Mouse (Mus musculus) kidney, postnatal 4 days (tissue): ENCODE measurements around the gene Fbxl13.

Experiments
- DNase-seq, 2 experiments: peaks; one replicate each; pipeline ENCODE4 v3.0.0; 2021; ENCODE audit warnings: mixed read lengths in 2 of 2

The Fbxl13 gene

DNA sequence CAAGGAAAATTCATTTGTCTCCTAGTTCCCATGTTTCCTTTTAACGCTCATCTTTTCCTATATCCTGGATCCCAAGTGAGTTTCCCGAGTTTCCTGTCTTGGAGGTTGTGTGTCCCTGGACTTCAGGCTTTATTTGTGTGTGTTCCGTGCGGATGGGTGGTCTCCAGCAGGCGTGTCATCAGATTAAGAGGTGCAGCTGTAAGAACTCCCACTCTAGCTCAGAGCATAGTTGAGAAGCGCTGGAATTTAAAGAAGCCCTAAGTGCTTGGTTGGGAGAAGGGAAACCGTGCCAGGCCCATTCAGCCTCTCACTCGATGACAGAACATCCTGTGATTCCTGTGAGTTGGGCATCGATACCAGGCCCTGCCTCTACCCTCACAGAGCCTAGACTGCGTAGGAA lies 132.1 kb downstream of the Fbxl13 start:
- DNase-seq = peak; percentile 20 to 39

DNA sequence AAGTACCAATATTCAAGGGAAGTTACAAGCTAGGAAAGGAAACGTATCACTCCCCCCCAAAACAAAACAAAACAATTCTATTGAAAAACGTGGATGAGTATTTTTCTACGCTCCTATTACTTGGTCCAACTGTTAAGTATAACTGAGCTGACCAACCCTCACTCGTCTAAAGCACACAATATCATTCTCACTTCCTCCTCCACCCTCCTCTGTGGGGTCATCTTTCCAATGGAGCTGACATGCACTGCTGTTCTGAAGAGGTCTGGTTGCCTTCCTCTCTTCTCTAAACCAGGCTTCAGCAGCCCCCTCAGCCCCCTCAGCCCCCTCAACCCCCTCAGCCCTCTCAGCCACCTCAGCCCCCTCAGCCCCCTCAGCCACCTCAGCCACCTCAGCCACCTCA lies 135.6 kb downstream of the Fbxl13 start:
- no peak for DNase-seq

DNA sequence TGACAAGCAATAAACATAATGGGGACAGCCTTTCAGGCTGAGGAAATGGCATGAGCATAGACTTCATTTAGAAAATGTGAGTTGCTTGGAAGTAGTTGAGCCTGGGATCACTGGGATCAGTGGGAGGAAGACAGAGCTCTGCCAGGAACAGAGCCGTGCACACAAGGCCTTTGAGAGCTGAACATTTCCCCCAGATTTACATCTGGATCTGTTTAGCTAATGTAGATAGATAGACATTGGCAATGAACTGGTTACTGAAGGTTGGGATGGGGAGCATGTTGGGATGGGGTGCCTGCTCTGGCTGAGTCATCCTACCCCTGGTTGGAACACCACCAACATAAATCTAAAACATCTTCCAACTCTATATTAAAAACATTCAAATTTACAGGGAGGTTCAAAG lies 138.5 kb downstream of the Fbxl13 start:
- no peak for DNase-seq

DNA sequence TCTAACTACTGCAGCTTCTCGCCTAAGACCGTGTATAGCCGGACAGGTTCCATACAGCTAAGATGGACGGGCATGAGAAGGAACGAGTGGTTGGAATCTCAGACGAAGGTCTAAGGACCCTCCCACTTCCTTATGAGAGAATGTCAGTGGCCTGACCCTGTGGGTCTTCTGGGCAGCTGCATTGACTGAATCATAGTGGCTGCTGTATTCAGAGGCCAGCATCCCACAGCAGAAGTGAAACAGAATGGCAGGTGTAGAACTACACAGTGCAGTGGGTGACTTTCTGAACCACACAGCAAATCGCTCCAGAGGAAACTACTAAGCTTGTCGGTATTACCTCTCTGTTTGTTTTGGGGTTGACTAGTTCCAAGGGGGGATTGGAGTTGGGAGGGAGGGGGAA lies 140.3 kb downstream of the Fbxl13 start:
- DNase-seq = no peak

DNA sequence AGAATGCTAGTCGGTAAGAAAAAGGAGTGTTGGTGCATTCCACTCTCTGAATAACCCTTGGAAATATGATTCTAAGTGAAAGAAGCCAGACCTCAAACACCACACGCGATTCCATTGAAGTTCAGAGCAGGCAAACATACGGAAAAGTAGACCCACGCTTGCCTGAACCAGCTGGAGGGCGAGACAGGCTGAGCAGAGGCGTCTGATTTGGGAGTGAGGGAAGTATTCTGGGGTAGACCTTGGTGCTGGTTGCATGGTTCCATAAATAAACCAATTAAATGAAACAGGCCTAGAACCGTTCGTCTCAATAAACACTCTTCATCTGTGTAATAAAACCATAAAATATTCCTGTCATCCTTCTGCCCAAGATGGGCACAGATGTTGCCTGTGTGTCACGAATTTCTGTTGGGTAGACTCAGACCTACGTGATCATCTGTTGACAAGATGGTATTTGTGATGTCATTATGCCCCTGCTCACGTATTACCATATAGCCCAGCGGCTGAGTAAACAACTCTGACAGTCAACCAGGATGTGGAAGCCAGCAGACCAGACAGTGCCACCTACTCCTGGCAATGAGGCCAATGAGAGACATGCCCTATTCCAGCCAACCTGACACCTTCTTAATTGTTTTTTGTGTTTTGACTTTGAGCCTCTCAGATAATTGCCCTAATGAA lies 142.4 kb downstream of the Fbxl13 start:
- no peak for DNase-seq

DNA sequence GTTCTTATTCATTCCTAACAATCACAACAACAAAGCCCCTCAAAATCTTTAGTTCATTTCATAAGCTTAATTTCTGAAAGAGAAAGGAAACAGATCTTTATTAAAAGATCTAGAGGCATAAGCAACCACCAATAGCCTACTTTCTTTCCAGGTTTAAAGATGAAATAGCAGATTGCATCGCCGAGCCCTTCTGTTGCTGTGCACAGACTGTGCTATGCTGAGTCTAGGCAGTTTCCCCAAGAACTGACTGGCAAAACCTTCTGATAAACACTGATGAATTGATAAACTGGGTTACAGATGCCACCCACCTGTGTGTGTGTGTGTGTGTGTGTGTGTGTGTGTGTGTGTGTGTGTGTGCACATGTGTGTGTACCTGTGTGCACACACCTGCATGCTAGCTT lies 144.5 kb downstream of the Fbxl13 start:
- DNase-seq = no peak

DNA sequence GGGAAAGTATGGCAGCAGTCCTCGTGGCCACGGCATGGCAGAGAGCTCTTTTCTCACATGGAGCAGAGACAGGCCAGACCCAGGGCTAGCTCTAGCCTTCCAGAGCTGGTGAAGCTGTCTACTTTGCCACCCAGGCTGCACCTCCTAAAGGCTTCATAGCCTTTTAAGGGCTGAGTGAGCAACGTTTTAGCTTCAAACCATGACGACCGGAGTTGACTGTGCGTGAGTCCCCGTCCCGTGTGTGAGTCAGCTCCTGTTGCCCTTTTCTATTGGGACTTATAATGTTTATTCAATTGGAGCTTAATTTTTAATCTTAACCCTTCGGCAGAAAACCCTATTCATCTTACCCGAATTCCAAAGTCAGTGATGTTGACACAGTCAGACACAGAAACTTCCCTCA lies 145.3 kb downstream of the Fbxl13 start:
- DNase-seq = no peak

DNA sequence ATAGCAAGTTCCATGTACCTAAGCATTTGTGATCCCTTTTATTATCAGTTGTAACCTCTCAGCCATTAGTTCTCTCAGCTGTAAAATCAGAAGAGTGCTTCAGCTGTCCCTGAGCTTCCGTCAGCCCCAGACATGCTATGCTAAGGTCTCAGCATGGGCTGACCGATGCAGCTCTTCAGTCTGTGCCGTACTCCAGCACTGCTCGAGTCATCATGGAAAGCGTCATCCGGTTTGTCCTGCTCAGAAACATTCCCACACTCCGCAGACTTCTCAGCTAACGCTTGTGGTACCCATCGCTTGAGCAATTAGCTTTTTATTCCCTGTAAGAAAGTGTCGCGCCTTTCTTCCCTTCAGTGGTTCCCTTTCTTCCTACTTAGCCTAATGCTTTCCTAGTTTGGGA lies 146.5 kb downstream of the Fbxl13 start:
- DNase-seq = no peak

DNA sequence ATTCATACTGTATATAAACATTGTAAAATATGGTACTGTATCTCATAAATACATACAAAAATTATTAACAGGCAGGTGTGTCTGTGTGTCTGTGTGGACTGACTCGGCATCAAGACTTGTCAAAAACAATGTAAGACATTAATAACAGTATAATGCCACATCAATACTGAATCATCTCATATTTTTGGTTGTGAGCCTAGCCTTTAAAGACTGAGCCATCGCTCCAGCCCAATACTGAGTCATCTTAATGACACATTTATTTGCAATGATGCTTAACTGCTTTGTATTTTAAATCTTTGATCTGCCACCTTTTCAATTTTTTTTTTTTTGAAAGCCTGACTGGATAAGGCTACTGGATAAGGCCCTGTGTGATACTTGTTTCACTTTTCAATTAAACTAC lies 146.9 kb downstream of the Fbxl13 start:
- no peak for DNase-seq

DNA sequence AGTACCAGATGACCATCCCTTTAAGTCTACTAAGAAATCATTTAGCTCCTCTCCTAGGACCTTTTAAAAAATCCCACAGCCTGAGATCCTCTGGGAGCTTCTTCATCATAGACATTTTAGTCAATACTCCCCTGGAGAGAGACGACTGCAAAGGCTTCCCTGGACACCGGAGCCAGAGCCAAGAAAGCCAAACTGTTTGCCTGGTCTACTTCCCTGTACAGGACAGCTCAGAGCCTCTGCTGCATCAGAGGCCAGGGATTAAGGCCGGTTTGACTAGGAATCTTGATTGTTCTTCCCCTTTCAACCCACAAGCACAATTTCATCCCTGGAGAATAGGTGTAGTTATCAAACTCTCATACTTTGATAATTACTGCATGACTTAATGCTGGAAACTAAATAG lies 148.6 kb downstream of the Fbxl13 start:
- no peak for DNase-seq

DNA sequence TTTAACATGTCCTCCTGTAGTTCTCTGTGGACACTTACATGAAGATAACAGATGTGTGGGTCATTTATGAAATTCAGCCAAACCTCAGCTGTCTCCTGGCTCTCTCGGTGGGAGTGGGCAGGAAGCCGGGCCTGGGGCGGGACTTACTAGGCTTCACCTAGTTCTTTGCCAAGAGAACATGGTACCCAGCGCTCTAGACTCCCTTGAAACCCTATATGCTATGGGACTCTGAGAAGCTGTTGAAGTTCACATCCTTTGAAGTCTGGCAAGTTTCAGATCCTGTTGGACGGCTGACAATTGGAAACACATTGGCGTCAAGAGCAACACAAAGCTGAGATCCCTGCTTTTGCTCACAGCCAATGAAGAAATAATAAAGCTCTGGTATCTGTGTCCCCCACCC lies 149.1 kb downstream of the Fbxl13 start:
- peak in 1 of 2 experiments; percentile 11 for DNase-seq

DNA sequence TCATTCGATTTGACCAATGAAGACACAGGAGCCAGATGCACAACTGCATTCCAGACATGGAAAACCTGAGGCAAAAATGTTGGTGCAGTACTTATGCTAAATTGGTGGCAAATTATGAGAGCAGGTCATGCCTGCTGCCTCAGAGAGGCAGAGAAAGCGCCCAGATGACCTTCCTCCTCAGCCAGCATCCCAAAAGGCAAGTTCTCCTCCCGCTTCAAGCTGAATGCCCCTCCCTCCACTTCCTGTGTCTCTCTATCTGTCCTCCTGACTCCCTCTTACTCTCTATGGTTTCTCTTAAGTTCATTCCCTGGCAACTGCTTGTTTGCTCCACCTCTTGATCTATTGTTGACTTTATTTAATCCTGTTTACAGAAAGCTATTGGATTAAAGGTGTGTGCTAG lies 150.7 kb downstream of the Fbxl13 start:
- DNase-seq = no peak

DNA sequence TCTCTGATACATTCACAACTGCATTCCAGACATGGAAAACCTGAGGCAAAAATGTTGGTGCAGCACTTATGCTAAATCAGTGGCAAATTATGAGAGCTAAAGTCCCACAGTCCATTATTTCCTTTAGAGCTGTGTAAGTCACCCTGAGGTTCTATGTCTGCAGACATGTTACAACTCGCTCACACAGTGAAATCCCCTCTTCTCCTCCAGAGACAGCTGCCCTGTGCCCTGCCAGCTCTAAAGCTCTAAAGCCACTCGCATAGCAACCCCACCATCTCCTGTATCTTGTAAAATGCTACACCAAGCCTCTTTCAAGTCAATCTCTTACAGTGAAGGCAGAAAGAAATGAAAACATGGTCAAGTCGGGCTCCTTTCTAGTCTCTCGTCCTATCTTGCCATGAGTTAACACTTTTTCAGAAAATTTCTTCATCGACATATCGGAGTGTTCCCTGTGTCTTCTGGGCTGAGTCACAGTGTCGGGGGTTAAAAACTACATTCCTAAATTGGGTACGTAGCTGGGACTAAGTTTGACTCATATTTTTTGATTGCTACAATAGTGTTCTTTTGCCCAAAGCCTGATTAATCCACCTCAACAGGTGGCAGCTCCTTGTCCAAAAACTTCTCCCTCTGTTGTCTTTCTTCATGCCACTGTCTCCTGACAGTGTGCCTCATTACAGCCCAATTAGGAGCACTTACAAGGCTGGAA lies 152.0 kb downstream of the Fbxl13 start:
- DNase-seq = no peak

DNA sequence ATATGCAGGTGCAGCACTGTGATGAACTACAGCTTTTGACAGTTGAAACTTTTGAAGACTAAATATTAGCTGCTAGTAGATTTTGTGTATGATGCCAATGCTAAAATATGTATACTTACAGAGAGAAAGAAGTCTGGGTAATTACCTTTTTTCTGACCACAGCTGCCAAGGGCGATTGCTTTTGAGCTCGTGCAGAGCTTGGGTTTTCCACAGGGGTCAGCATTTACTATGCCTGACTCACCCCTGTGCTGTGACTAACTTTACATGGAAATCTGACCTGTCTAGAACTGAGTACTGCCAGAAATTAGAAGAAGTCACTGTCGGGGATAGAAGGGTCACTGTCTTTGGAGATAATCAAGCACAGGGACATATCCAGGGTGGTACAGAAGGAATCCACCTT lies 153.2 kb downstream of the Fbxl13 start:
- DNase-seq = no peak

DNA sequence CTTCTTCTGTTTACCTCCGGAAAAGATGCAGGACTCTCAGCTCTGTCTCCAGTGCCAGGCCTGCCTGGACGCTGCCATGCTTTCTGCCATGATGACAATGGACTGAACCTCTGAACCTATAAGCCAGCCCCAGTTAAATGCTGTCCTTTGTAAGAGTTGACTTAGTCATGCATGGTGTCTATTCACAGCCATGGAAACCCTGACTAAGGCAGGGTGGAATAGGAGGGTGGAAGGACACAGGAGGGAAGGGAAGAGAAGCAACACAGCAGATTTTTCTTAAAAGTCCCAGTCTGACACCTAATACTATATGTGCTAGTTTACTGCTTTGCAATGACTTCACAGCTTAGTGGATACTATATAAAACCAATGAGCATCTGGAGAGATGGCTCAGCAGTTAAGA lies 154.0 kb downstream of the Fbxl13 start:
- no peak for DNase-seq

DNA sequence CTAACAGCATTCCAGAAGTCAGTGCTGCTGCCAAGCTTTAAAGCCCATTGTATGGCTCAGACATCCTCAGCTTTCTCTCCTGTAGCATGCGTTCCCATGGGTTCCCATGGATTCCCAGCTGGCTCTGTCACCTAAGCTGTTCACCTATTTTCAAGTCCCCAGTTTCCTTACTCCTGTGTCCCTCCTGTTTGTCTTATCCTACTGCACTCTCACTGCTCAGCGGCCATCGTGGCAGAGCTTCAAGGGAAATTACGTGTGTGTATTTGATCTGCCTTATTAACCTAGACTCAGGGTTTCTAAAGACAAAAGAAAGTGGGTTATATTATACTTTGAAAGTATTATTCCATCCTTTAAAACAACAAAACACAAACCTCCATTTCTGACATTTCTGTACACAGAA lies 156.3 kb downstream of the Fbxl13 start:
- DNase-seq = no peak

DNA sequence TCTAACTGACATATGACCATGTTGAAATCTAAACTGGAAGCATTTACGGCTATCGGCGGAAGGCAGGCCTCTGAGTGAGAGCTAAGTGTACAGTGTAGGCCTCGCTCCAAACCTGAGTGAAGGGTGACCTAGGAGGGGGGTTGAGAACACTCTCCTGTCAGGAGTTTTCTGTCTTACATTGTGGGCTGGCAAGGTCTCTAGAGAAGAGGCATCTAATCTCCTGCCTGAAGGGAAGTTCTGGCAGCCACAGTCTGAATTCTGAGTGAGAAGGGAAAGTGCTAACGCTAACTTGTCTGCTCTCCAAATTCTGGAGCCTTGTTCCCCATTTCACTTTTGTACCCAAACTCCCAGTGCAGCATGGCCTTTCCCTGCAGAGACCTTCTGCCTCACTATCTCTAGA lies 156.9 kb downstream of the Fbxl13 start:
- DNase-seq = no peak

DNA sequence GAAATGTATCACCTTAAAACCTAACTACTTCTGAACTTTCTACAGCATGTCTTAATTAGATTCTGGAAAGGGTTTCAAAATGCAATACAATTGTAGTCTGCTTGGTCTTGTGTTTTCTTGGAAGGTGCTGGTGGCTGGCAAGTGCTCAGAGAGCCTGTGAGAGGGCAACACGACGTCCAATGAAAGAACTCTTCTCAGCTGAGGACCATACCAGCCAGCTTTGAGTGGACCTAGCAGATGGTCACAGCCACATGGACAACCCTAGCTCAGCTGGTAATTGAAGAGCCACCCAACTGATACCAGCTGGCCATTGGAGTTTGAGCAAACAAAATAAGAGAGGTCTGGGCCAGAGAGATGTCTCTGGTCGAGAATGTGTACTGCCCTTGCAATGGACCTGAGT lies 157.7 kb downstream of the Fbxl13 start:
- no peak for DNase-seq

DNA sequence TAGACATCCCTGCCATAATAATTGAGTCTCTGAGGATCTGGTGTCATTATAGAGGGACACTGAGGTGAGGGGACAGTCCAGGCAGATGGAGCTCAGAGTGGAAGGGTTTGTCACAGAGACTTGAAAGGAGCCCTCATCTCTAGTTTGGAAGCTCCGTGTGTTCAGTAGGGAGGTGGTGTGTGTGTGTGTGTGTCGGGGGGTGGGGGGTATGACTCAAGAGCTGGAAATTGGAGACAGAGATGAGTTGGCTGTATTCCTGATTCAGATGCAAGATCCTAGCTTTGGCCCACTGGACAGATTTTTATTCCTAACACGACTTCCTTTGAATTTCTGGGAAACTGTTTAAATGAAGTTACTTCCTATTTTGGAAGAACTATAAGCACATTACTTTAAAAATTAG lies 158.1 kb downstream of the Fbxl13 start:
- DNase-seq = no peak

DNA sequence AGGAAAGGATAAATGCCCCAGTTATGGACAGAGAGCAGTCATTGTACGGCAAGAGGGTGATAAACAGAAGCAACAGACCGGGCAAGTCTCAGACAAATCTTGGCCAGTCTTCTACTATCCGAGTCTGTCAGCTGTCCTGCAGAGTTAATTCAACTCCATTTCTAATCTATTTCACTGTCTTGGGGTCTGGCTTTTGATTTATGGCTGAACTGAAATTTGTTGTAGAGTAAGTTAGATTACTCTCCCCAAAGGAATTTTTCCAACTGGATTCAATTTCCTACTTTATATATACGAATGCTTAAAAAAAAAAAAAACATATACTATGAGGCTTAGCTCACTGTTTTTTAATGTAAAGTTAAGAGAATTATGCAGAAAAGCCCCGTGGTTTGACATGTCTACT lies 158.6 kb downstream of the Fbxl13 start:
- no peak for DNase-seq

DNA sequence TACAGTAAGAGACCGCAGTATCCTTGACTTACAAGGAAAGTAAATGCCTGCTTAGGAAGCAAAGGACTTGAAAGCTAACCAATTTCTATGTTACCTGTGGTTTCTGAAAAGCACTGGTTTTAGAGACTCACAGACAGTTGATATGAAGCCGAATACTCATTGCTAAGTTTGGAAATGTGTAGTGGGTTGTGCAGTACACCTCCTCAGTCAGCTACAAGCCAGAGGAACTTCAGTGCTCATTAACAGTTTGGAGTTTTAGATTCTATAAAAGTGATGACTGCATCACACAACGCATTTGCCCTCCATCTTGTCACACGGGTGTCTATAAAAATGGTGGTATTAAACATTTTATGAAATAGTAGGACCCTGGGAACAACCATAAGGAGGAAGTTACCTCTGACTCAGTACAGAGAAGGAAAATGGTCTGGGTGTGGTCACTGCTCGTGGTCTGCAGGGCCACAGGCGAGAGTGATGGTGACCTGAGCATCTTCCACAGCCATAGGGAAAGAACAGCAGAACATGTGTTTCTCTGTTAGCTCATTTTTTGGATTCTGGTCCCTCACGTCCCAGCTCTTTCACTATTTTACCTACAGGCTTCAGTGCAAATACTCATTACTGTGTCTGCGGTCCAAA lies 160.1 kb downstream of the Fbxl13 start:
- no peak for DNase-seq

DNA sequence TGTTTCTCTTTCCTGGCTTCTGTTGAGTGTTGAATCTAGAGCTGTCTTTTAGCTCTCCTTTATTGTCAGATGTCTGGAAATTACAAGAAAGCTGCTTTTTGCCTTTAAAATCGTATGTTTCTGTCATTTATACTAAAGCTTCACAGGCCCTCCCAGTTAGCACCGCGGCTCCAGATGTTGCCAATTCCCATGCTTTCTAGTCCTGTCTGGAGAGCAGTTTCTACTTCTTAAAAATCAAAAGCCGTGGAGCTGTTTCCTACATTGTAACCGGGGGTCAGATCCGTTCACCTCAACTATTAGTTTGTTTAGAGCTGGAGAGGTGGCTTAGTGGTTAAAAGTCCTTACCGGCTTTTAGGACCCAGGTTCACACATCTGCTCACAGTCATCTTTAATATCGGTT lies 162.2 kb downstream of the Fbxl13 start:
- no peak for DNase-seq

DNA sequence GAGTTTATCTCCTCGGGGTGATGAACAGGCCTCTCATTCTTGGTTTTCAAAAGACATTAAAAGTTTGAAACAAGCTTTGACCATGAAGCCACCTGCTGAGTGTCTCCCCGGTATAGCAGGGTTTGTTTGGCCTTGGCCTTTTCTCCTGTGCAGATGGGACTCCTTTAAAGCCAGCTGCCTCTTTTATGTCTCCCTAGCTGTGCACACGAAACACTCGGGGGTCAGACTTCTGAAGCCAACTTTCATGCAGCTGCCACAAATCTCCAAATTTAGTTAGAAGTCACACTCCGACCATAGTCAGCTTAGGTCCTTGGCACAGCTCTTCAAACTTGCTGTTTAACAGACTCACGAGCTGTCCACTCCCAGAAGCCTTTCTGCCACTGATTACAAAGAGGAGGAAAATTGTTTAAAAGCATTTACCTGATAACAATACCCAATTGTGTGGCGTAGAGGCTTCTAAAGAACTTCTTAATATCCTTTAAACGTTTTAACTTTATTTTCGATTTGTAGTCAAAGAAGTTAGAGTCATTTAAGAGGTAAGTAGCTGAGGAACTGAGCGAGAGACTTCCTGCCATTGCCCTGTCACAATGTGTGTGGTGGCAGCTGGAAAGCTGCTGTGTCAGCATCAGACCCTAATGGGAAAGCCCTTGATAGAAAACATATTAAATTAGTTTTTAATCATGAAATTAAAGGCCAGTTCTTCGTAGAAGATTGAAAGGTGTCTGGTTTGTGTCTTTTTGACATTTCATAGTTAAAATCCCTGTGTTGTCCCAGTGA lies 162.8 kb downstream of the Fbxl13 start:
- DNase-seq = no peak

DNA sequence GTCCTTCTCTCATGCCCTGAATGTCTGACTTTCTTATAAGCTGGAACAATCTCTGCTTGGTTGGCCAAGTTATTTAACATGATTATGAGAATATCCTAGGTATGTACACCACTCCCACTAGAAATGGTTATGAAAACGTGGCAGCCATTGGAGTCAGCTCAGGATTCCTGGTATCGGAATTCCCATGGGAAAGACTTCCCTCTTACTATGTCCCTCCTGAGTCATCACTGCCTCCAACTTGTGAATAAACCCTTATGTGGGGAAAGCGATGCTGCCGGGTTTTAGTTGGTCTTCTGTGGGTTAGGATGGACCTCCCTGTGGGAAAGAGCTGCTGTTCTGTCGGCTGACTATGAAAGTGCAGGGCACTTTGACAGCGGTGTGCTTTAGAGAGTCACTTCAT lies 163.9 kb downstream of the Fbxl13 start:
- no peak for DNase-seq
